Mouse (Mus musculus) C2C12 (cell line): ENCODE results near the gene Thnsl1.

Experiments
- CTCF ChIP-seq: IDR thresholded peaks from one replicate; pipeline ENCODE4 v1.5.1; 2011; ENCODE audit not compliant: control insufficient read depth, insufficient read depth, insufficient read length
- FOSL1 ChIP-seq: IDR thresholded peaks from one replicate; pipeline ENCODE4 v1.8.0; 2011; ENCODE audit warnings: mild to moderate bottlenecking, low read length; ENCODE audit not compliant: poor library complexity, insufficient read depth, severe bottlenecking
- MAX ChIP-seq: IDR thresholded peaks from one replicate; pipeline ENCODE4 v1.6.1; 2011; ENCODE audit warnings: mild to moderate bottlenecking, control low read depth
- MYOD1 ChIP-seq: IDR thresholded peaks from one replicate; pipeline ENCODE4 v1.6.1; 2011; ENCODE audit warnings: low read depth; ENCODE audit not compliant: control insufficient read depth, insufficient read length
- USF1 ChIP-seq: IDR thresholded peaks from one replicate; pipeline ENCODE4 v1.6.1; 2011; ENCODE audit warnings: low read depth, mild to moderate bottlenecking, control low read depth, moderate library complexity

DNA sequence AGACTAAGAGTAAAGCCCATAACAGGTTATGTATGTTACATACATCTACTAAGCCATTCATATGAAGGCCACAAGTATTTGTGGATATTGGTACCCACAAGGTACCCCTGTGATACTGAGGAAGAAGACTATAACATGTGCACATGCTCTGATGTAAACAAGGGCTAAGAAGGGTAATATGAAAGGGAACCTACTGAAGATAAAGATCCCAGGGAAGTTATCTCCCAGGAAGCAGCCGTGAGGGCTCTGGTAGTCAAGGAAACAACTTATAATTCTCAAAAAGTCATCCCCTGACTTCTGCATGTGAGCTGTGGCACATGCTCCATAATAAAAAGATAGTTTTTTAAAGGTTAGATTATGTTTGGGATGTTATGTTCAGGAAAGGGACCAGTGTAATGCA lies 14.3 kb upstream of the Thnsl1 start:
- TF ChIP-seq CTCF (no peak), MYOD1 (no peak), USF1 (no peak), MAX (no peak), FOSL1 (no peak)
